Mouse (Mus musculus): ENCODE results near the gene Gpr107. TPM values are rescaled to one million over a fixed set of nuclear protein-coding genes. Genes with fewer than 3 reads are reported as not detected.
"Not testable (repeated sequence)": the region's sequence is repeated elsewhere in the genome, so short reads cannot be mapped to it uniquely, and the experiment has no call there.

Gene Gpr107
- polyA plus RNA-seq, 1 experiment from 2014 or later = 28.4 TPM

DNA sequence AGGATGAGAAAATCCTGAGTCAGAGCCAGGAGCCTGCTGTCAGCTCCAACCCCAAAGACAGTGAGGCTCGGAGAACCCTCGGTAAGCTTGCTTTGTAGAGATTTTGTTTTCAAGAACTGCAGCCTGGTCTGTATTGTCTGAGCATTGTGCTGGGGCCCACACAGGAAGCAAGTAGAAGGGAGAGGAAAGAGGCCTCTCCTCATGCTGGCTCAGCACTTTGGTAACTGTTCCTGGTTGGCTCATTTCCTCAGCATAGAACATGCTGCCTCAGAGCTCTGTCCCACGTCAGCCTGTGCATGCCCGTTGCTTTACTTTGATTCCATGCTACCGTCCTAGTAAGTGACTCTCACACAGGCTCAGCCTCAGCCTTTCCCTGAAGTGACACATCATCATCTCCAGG, 19.9 kb downstream of the Gpr107 start:
- H3K36me3 ChIP-seq (ENCODE audit: control insufficient read depth, insufficient read depth, low read length) = peaks cover 32% of the 10 kb centered on the region
- 88% methylated on average over 5 of the region's 5 CpGs for WGBS
- H3K27ac ChIP-seq (ENCODE audit: low read depth, low read length) = no peak overlapping the region

DNA sequence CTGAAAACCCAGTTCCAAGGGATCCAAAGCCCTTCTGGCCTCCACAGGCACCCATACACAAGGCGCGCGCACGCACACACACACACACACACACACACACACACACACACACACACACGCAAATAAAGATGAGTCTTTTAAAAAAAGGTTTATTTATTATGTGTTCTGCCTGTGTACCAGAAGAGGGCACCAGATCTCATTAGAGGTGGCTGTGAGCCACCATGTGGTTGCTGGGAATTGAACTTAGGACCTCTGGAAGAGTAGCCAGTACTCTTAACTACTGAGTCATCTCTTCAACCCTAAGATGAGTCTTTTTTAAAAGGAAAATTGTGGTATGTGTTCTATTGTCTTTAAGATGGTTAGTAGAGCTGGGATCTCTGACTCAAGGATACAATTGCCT, 20.4 kb downstream of the Gpr107 start:
- no peaks in the 10 kb centered on the region for H3K4me1 ChIP-seq (ENCODE audit: control insufficient read depth, insufficient read depth, low read length)
- H3K27me3 ChIP-seq (ENCODE audit: control insufficient read depth, insufficient read depth, low read length) = no peaks in the 10 kb centered on the region
- whole genome bisulfite sequencing = 93% methylated on average over 5 of the region's 5 CpGs

More for the DNA sequence above, 19.9 kb downstream of the Gpr107 start:
- Histone ChIP-seq H3K27me3 (ENCODE audit: control insufficient read depth, insufficient read depth, low read length) (no peaks in the 10 kb centered on the region), H3K9ac (ENCODE audit: low read length) (no peak overlapping the region), H3K4me1 (ENCODE audit: control insufficient read depth, insufficient read depth, low read length) (no peaks in the 10 kb centered on the region), H3K4me2 (ENCODE audit: low read depth) (no peak overlapping the region), H3K4me3 (ENCODE audit: low read depth, low read length) (no peak overlapping the region), H3K9me3 (ENCODE audit: control insufficient read depth, low read length) (no peaks in the 10 kb centered on the region)
- ATAC-seq (ENCODE audit: insufficient read depth, low FRiP score, low TSS enrichment) = no peak
- DNase-seq (ENCODE audit: low spot score) = no peak

GRCm38 (mm10) chr2:31173290-31173689, 21.2 kb downstream of the Gpr107 start:
- H3K9ac ChIP-seq (ENCODE audit: low read length) = no peak overlapping the region
- DNase-seq (ENCODE audit: low spot score) (no peak), ATAC-seq (ENCODE audit: insufficient read depth, low FRiP score, low TSS enrichment) (no peak)
- no peaks in the 10 kb centered on the region for H3K9me3 ChIP-seq (ENCODE audit: control insufficient read depth, low read length)
- no peak overlapping the region for H3K4me3 ChIP-seq (ENCODE audit: low read depth, low read length)
- WGBS = 79% methylated on average over 4 of the region's 4 CpGs
- no peaks in the 10 kb centered on the region for H3K4me1 ChIP-seq (ENCODE audit: control insufficient read depth, insufficient read depth, low read length)
- H3K27ac ChIP-seq (ENCODE audit: low read depth, low read length) = no peak overlapping the region
- H3K27me3 ChIP-seq (ENCODE audit: control insufficient read depth, insufficient read depth, low read length) = no peaks in the 10 kb centered on the region
- peaks cover 33% of the 10 kb centered on the region for H3K36me3 ChIP-seq (ENCODE audit: control insufficient read depth, insufficient read depth, low read length)
- no peak overlapping the region for H3K4me2 ChIP-seq (ENCODE audit: low read depth)

More for the DNA sequence above, 20.4 kb downstream of the Gpr107 start:
- H3K36me3 ChIP-seq (ENCODE audit: control insufficient read depth, insufficient read depth, low read length) = peaks cover 32% of the 10 kb centered on the region
- H3K9me3 ChIP-seq (ENCODE audit: control insufficient read depth, low read length) = no peaks in the 10 kb centered on the region
- H3K9ac ChIP-seq (ENCODE audit: low read length) = no peak overlapping the region
- no peak overlapping the region for H3K27ac ChIP-seq (ENCODE audit: low read depth, low read length)
- H3K4me2 ChIP-seq (ENCODE audit: low read depth) = no peak overlapping the region
- no peak overlapping the region for H3K4me3 ChIP-seq (ENCODE audit: low read depth, low read length)
- no peak for ATAC-seq (ENCODE audit: insufficient read depth, low FRiP score, low TSS enrichment)
- DNase-seq (ENCODE audit: low spot score) = no peak

DNA sequence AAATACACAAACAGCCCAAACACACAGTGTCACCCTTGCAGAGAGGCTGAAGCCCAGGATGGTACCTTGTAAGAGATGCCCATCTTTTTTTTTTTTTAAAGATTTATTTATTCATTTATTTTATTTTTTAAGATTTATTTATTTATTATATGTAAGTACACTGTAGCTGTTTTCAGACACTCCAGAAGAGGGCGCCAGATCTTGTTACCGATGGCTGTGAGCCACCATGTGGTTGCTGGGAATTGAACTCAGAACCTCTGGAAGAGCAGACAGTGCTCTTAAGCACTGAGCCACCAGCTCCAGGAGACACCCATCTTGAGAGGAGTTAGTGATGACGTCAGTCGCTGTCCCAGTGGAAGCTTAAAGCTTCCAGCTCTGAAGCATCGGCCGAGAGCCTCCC, 26.5 kb downstream of the Gpr107 start:
- ATAC-seq (ENCODE audit: insufficient read depth, low FRiP score, low TSS enrichment); H3K9me3 ChIP-seq (ENCODE audit: control insufficient read depth, low read length); H3K4me1 ChIP-seq (ENCODE audit: control insufficient read depth, insufficient read depth, low read length); DNase-seq (ENCODE audit: low spot score); H3K27me3 ChIP-seq (ENCODE audit: control insufficient read depth, insufficient read depth, low read length); H3K9ac ChIP-seq (ENCODE audit: low read length); H3K27ac ChIP-seq (ENCODE audit: low read depth, low read length); H3K4me2 ChIP-seq (ENCODE audit: low read depth); H3K4me3 ChIP-seq (ENCODE audit: low read depth, low read length): not testable (repeated sequence)
- H3K36me3 ChIP-seq (ENCODE audit: control insufficient read depth, insufficient read depth, low read length) = peaks cover 12% of the 10 kb centered on the region
- 85% methylated on average over 6 of the region's 6 CpGs for WGBS

GRCm38 (mm10) chr2:31179471-31179870, 27.4 kb downstream of the Gpr107 start:
- WGBS = 82% methylated on average over 7 of the region's 7 CpGs

GRCm38 (mm10) chr2:31180081-31180551, 28.0 kb downstream of the Gpr107 start:
- DNase-seq (ENCODE audit: low spot score) (no peak), ATAC-seq (ENCODE audit: insufficient read depth, low FRiP score, low TSS enrichment) (no peak)
- Histone ChIP-seq H3K4me3 (ENCODE audit: low read depth, low read length) (no peak overlapping the region), H3K27me3 (ENCODE audit: control insufficient read depth, insufficient read depth, low read length) (no peaks in the 10 kb centered on the region), H3K9ac (ENCODE audit: low read length) (no peak overlapping the region), H3K4me1 (ENCODE audit: control insufficient read depth, insufficient read depth, low read length) (no peaks in the 10 kb centered on the region), H3K36me3 (ENCODE audit: control insufficient read depth, insufficient read depth, low read length) (peaks cover 15% of the 10 kb centered on the region), H3K9me3 (ENCODE audit: control insufficient read depth, low read length) (no peaks in the 10 kb centered on the region), H3K27ac (ENCODE audit: low read depth, low read length) (no peak overlapping the region), H3K4me2 (ENCODE audit: low read depth) (no peak overlapping the region)
- 54% methylated on average over 7 of the region's 7 CpGs for WGBS

More at GRCm38 (mm10) chr2:31179471-31179870, 27.4 kb downstream of the Gpr107 start:
- Histone ChIP-seq H3K9me3 (ENCODE audit: control insufficient read depth, low read length) (no peaks in the 10 kb centered on the region), H3K4me1 (ENCODE audit: control insufficient read depth, insufficient read depth, low read length) (no peaks in the 10 kb centered on the region), H3K27me3 (ENCODE audit: control insufficient read depth, insufficient read depth, low read length) (no peaks in the 10 kb centered on the region), H3K9ac (ENCODE audit: low read length) (no peak overlapping the region), H3K4me2 (ENCODE audit: low read depth) (no peak overlapping the region), H3K36me3 (ENCODE audit: control insufficient read depth, insufficient read depth, low read length) (peaks cover 12% of the 10 kb centered on the region), H3K4me3 (ENCODE audit: low read depth, low read length) (no peak overlapping the region), H3K27ac (ENCODE audit: low read depth, low read length) (no peak overlapping the region)
- ATAC-seq (ENCODE audit: insufficient read depth, low FRiP score, low TSS enrichment) = no peak
- DNase-seq (ENCODE audit: low spot score) = no peak

DNA sequence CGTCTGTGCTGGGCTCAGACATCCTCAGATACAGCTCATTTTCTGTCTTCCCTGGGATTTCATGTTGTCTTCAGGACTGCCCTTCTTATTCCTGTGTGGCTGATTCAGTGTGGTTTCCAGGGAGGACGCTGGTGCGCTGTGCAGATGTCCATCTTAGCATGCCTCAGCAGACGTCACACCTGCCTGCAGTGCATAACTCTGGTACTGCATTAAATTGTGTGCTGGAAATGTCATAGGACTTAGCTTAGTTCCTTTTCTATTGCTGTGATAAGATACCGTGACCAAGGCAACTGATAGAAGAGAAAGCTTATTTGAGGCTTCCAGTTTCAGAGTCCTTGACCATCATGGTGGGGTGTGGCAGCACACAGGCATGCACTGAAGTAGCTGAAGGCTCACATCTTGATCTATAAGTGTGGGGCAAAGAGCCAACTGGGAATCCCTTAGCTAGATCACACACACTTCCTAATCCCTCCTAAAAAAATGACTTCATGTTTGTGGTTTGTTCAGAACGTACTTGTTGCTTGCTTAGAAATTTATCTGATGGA, 30.7 kb downstream of the Gpr107 start:
- no peak overlapping the region for H3K9ac ChIP-seq (ENCODE audit: low read length)
- no peaks in the 10 kb centered on the region for H3K4me1 ChIP-seq (ENCODE audit: control insufficient read depth, insufficient read depth, low read length)
- no peak for ATAC-seq (ENCODE audit: insufficient read depth, low FRiP score, low TSS enrichment)
- no peak overlapping the region for H3K4me2 ChIP-seq (ENCODE audit: low read depth)
- no peaks in the 10 kb centered on the region for H3K9me3 ChIP-seq (ENCODE audit: control insufficient read depth, low read length)
- peaks cover 7% of the 10 kb centered on the region for H3K36me3 ChIP-seq (ENCODE audit: control insufficient read depth, insufficient read depth, low read length)
- H3K27ac ChIP-seq (ENCODE audit: low read depth, low read length) = no peak overlapping the region
- no peak for DNase-seq (ENCODE audit: low spot score)
- no peaks in the 10 kb centered on the region for H3K27me3 ChIP-seq (ENCODE audit: control insufficient read depth, insufficient read depth, low read length)
- WGBS = 89% methylated on average over 6 of the region's 6 CpGs
- H3K4me3 ChIP-seq (ENCODE audit: low read depth, low read length) = no peak overlapping the region

- Histone ChIP-seq H3K36me3 (ENCODE audit: control insufficient read depth, insufficient read depth, low read length) (peaks cover 7% of the 10 kb centered on the region), H3K9ac (ENCODE audit: low read length) (no peak overlapping the region), H3K9me3 (ENCODE audit: control insufficient read depth, low read length) (no peaks in the 10 kb centered on the region), H3K27ac (ENCODE audit: low read depth, low read length) (no peak overlapping the region), H3K4me3 (ENCODE audit: low read depth, low read length) (no peak overlapping the region), H3K4me1 (ENCODE audit: control insufficient read depth, insufficient read depth, low read length) (no peaks in the 10 kb centered on the region), H3K4me2 (ENCODE audit: low read depth) (no peak overlapping the region), H3K27me3 (ENCODE audit: control insufficient read depth, insufficient read depth, low read length) (no peaks in the 10 kb centered on the region)
- 96% methylated on average over 1 of the region's 1 CpGs for WGBS
- ATAC-seq (ENCODE audit: insufficient read depth, low FRiP score, low TSS enrichment) (no peak), DNase-seq (ENCODE audit: low spot score) (no peak)
Measured at GRCm38 (mm10) chr2:31183830-31184229, 31.7 kb downstream of the Gpr107 start.

DNA sequence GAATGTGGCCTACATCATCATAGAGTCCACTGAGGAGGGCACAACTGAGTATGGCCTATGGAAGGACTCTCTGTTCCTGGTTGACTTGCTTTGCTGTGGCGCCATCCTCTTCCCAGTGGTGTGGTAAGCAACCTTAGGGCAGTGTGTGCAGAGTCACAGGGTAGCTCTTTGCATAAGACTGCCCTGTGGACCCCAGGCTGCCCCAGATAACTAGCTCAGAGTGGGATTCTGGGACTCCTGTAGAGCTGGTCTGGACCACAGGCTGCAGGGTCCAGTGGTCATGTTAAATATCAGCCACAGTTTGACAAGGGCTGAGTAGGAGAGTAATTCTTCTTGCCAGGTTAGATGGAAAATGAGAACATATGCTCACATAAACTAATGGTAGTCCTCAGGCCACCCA, 36.6 kb downstream of the Gpr107 start:
- Histone ChIP-seq H3K4me3 (ENCODE audit: low read depth, low read length) (no peak overlapping the region), H3K9me3 (ENCODE audit: control insufficient read depth, low read length) (no peaks in the 10 kb centered on the region), H3K9ac (ENCODE audit: low read length) (no peak overlapping the region), H3K27ac (ENCODE audit: low read depth, low read length) (no peak overlapping the region), H3K4me1 (ENCODE audit: control insufficient read depth, insufficient read depth, low read length) (no peaks in the 10 kb centered on the region), H3K27me3 (ENCODE audit: control insufficient read depth, insufficient read depth, low read length) (no peaks in the 10 kb centered on the region), H3K4me2 (ENCODE audit: low read depth) (no peak overlapping the region), H3K36me3 (ENCODE audit: control insufficient read depth, insufficient read depth, low read length) (peaks cover 19% of the 10 kb centered on the region)
- ATAC-seq (ENCODE audit: insufficient read depth, low FRiP score, low TSS enrichment) (no peak), DNase-seq (ENCODE audit: low spot score) (no peak)
- WGBS = 100% methylated on average over 1 of the region's 1 CpGs

Measured in neural tube, embryonic 11.5 days (tissue).